Mouse (Mus musculus) spleen, adult 2 months (tissue): ENCODE measurements around the gene Ccpg1. TPM values are rescaled to one million over a fixed set of nuclear protein-coding genes. Genes with fewer than 3 reads are reported as not detected.

Experiments used
- DNase-seq, 2 experiments: peaks; one replicate each; pipeline versions ENCODE4 v3.0.0 to v3.0.0-alpha.2; 2012 to 2021; ENCODE audit warnings: low spot score in 2 of 2, low read depth in 1 of 2
- H3K27ac ChIP-seq: fragments of 200-500 bp; 2 replicates; pipeline ENCODE4 v1.5.1; 2012; ENCODE audit warnings: low read length, inconsistent platforms; ENCODE audit not compliant: insufficient read depth
- H3K27me3 ChIP-seq: fragments of 200-500 bp; 2 replicates; pipeline ENCODE4 v1.6.1; 2012; ENCODE audit warnings: mild to moderate bottlenecking, moderate library complexity, low read length, inconsistent platforms; ENCODE audit not compliant: control insufficient read depth, insufficient read depth
- H3K36me3 ChIP-seq: fragments of 200-500 bp; 2 replicates; pipeline ENCODE4 v1.6.1; 2012; ENCODE audit warnings: mild to moderate bottlenecking, low read length, inconsistent platforms; ENCODE audit not compliant: control insufficient read depth, insufficient read depth
- H3K4me1 ChIP-seq: fragments of 200-500 bp; 2 replicates; pipeline ENCODE4 v1.6.1; 2011; ENCODE audit warnings: inconsistent platforms; ENCODE audit not compliant: control insufficient read depth, insufficient read depth, insufficient read length
- H3K4me3 ChIP-seq: fragments of 200-500 bp; 2 replicates; pipeline ENCODE4 v1.5.1; 2011; ENCODE audit warnings: mild to moderate bottlenecking, inconsistent platforms; ENCODE audit not compliant: insufficient read depth, insufficient read length; ENCODE audit errors: extremely low read depth
- CTCF ChIP-seq: fragments of 200-500 bp; IDR thresholded peaks from 2 replicates; pipeline ENCODE4 v1.5.1; 2011; ENCODE audit warnings: mild to moderate bottlenecking, inconsistent platforms; ENCODE audit not compliant: insufficient read depth, insufficient read length, insufficient replicate concordance; ENCODE audit errors: extremely low read depth
- POLR2A ChIP-seq: fragments of 200-500 bp; IDR thresholded peaks from 2 replicates; pipeline ENCODE4 v1.6.1; 2011; ENCODE audit warnings: low read depth, low read length, inconsistent platforms
- WGBS: fragments of 180-500 bp; shearing (Covaris S2); methylation state at CpG from one replicate; pipeline ENCODE4 v1.1.7; 2018; 5-methylcytosine and 5-hydroxymethylcytosine counted together
- polyA plus RNA-seq: library from polyadenylated mRNA; depleted of rRNA; stranded (reverse); fragments of >200 nt; gene quantifications from 2 replicates; pipeline ENCODE4 v1.2.3, GENCODE M21; 2012

Gene Ccpg1
- polyA plus RNA-seq, 1 experiment, result 6.5 TPM

GRCm38 (mm10) chr9:72972435-72972834 is 12.8 kb upstream of the Ccpg1 start:
- Histone ChIP-seq H3K36me3 (no peaks in the 10 kb centered on the region), H3K4me3 (no peak overlapping the region), H3K4me1 (peaks cover 2% of the 10 kb centered on the region; the same call in 1 of the 2 replicates), H3K27ac (no peak overlapping the region), H3K27me3 (no peaks in the 10 kb centered on the region)
- no peak for DNase-seq
- 93% methylated on average over 5 of the region's 5 CpGs for WGBS
- TF ChIP-seq POLR2A, result no peak
- TF ChIP-seq CTCF, result no peak

GRCm38 (mm10) chr9:72972984-72973383 is 12.2 kb upstream of the Ccpg1 start:
- no peak for DNase-seq
- no peaks in the 10 kb centered on the region for H3K27me3 ChIP-seq
- no peak overlapping the region for H3K4me3 ChIP-seq
- no peak for TF ChIP-seq POLR2A
- no peak for TF ChIP-seq CTCF
- peaks cover 2% of the 10 kb centered on the region; the same call in 1 of the 2 replicates for H3K4me1 ChIP-seq
- H3K36me3 ChIP-seq, result no peaks in the 10 kb centered on the region
- no peak overlapping the region for H3K27ac ChIP-seq

GRCm38 (mm10) chr9:72974734-72975133 is 10.5 kb upstream of the Ccpg1 start:
- Histone ChIP-seq H3K36me3 (no peaks in the 10 kb centered on the region), H3K27ac (no peak overlapping the region), H3K27me3 (no peaks in the 10 kb centered on the region), H3K4me1 (no peaks in the 10 kb centered on the region), H3K4me3 (no peak overlapping the region)
- TF ChIP-seq CTCF (no peak), POLR2A (no peak)
- DNase-seq, result no peak
- WGBS, result 79% methylated on average over 5 of the region's 5 CpGs

GRCm38 (mm10) chr9:72975242-72975641 is 10.0 kb upstream of the Ccpg1 start:
- Histone ChIP-seq H3K4me3 (no peak overlapping the region), H3K4me1 (no peaks in the 10 kb centered on the region), H3K36me3 (no peaks in the 10 kb centered on the region), H3K27me3 (no peaks in the 10 kb centered on the region), H3K27ac (no peak overlapping the region)
- no peak for TF ChIP-seq POLR2A
- no peak for TF ChIP-seq CTCF
- DNase-seq, result no peak
- WGBS, result 92% methylated on average over 1 of the region's 1 CpGs

- H3K4me3 ChIP-seq, result no peak overlapping the region
These were observed 2.2 kb upstream of the Ccpg1 start for GRCm38 (mm10) chr9:72983066-72983465.

GRCm38 (mm10) chr9:72987703-72988102 is 2.5 kb downstream of the Ccpg1 start:
- Histone ChIP-seq H3K27ac (no peak overlapping the region), H3K27me3 (no peaks in the 10 kb centered on the region), H3K4me1 (no peaks in the 10 kb centered on the region; the same call in none of the 2 replicates), H3K36me3 (no peaks in the 10 kb centered on the region), H3K4me3 (no peak overlapping the region)
- WGBS, result 59% methylated on average over 3 of the region's 3 CpGs
- DNase-seq, result no peak
- no peak for TF ChIP-seq POLR2A
- TF ChIP-seq CTCF, result no peak

More at GRCm38 (mm10) chr9:72983066-72983465, 2.2 kb upstream of the Ccpg1 start:
- no peak for DNase-seq
- Histone ChIP-seq H3K27me3 (no peaks in the 10 kb centered on the region), H3K27ac (no peak overlapping the region), H3K36me3 (no peaks in the 10 kb centered on the region), H3K4me1 (no peaks in the 10 kb centered on the region; the same call in 1 of the 2 replicates)
- whole genome bisulfite sequencing, result 72% methylated on average over 2 of the region's 2 CpGs
- TF ChIP-seq CTCF (no peak), POLR2A (no peak)

- no peak for TF ChIP-seq CTCF
- TF ChIP-seq POLR2A, result no peak
- DNase-seq, result no peak
- Histone ChIP-seq H3K27ac (no peak overlapping the region), H3K36me3 (no peaks in the 10 kb centered on the region), H3K27me3 (no peaks in the 10 kb centered on the region), H3K4me1 (no peaks in the 10 kb centered on the region; the same call in none of the 2 replicates), H3K4me3 (no peak overlapping the region)
- WGBS, result 96% methylated on average over 5 of the region's 5 CpGs
These were observed 3.5 kb downstream of the Ccpg1 start for GRCm38 (mm10) chr9:72988706-72989105.

GRCm38 (mm10) chr9:72991420-72991819 is 6.2 kb downstream of the Ccpg1 start:
- DNase-seq, result no peak
- Histone ChIP-seq H3K27me3 (no peaks in the 10 kb centered on the region), H3K4me3 (no peak overlapping the region), H3K4me1 (no peaks in the 10 kb centered on the region; the same call in none of the 2 replicates), H3K36me3 (0 out of 2 replicates have a peak, but pooled peaks cover 2% of the 10 kb centered on the region), H3K27ac (no peak overlapping the region)
- 82% methylated on average over 2 of the region's 2 CpGs for WGBS
- TF ChIP-seq CTCF (no peak), POLR2A (no peak)
